Mouse (Mus musculus) heart, postnatal 0 days (tissue): Measurements from ENCODE around the gene Zfhx3.

Source experiments
- CTCF ChIP-seq: IDR thresholded peaks from 2 replicates; pipeline ENCODE4 v1.5.1; 2016; ENCODE audit warnings: antibody characterized with exemption, control low read depth, low read depth
- EP300 ChIP-seq: IDR thresholded peaks from 2 replicates; pipeline ENCODE4 v1.6.1; 2016; ENCODE audit warnings: antibody characterized with exemption, low read depth

GRCm38 (mm10) chr8:108730907-108731440 is 788.5 kb downstream of the Zfhx3 start:
- TF ChIP-seq EP300 (no peak), CTCF (no peak)
